Mouse (Mus musculus): ENCODE measurements around the gene Rnf216. TPM values are rescaled to one million over a fixed set of nuclear protein-coding genes. Genes with fewer than 3 reads are reported as not detected.
A peak's percentile ranks its signal among the peaks of the same experiment; 100 is the strongest.

Gene Rnf216
- polyA plus RNA-seq, 1 experiment from 2014 or later = 34.0 TPM

DNA sequence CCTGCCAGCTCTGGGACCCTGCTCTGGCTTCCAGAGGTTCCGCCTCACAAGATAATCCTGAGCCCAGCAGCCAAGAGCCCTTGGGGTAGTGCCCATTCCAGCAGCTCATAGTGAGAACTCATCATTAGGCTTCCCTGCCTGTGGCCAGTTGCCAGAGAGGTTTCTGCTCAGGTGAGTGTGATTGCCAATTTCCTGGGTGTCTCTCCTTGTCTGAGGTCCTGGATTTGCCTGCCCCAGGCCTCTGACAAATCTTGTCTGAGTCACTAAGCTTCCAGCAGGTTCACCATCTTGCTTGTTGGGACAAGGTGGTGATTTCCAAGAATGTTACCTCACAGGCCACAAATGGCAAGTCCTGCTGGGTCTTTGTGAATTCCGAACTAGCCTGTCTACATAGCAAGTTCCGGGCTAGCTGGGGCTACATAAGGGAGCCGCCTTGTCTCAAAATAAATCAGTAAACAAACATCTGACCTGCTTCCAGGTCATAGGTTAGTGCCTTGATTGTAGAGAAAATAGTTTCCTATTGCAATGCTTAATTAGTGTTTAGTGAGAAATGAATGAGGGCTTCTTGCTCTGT lies 12.1 kb upstream of the Rnf216 start:
- Histone ChIP-seq H3K9ac (ENCODE audit: low read depth, low read length) (no peak overlapping the region), H3K27me3 (replicated peaks; ENCODE audit: control insufficient read depth, insufficient read depth, low read length) (no peaks in the 10 kb centered on the region), H3K4me1 (ENCODE audit: control insufficient read depth, insufficient read depth, low read length) (no peaks in the 10 kb centered on the region), H3K4me2 (ENCODE audit: low read depth, low read length) (no peak overlapping the region), H3K4me3 (ENCODE audit: low read depth, low read length) (no peak overlapping the region), H3K27ac (replicated peaks; ENCODE audit: low read depth, low read length) (no peak overlapping the region), H3K36me3 (ENCODE audit: control insufficient read depth, insufficient read depth, low read length) (no peaks in the 10 kb centered on the region), H3K9me3 (ENCODE audit: control insufficient read depth, low read length) (peaks cover 14% of the 10 kb centered on the region)
- WGBS = 81% methylated on average over 4 of the region's 4 CpGs
- DNase-seq (ENCODE audit: low spot score) (no peak), ATAC-seq (ENCODE audit: low read depth) (no peak)

DNA sequence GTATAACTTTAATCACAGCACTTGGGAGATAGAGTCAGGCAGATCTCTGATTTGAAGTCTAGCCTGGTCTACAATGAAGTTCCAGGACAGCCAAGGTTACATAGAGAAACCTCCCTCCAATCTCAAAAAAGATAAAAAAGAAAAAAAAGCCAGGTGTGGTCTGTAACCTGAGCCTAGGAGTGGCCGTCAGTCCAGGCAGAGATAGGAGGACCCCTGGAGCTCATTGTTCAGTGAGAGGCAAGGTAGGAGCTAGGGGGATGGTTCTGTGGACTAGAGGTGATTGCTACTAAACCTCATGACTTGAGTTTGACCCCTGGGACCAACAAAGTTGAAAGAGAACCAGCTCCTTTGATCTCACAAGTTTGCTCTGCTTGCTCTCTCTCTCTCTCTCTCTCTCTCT lies 9.9 kb upstream of the Rnf216 start:
- Histone ChIP-seq H3K9me3 (ENCODE audit: control insufficient read depth, low read length) (no peaks in the 10 kb centered on the region), H3K4me1 (ENCODE audit: control insufficient read depth, insufficient read depth, low read length) (no peaks in the 10 kb centered on the region), H3K36me3 (ENCODE audit: control insufficient read depth, insufficient read depth, low read length) (no peaks in the 10 kb centered on the region), H3K27me3 (replicated peaks; ENCODE audit: control insufficient read depth, insufficient read depth, low read length) (no peaks in the 10 kb centered on the region), H3K4me2 (ENCODE audit: low read depth, low read length) (no peak overlapping the region), H3K9ac (ENCODE audit: low read depth, low read length) (no peak overlapping the region), H3K4me3 (ENCODE audit: low read depth, low read length) (no peak overlapping the region), H3K27ac (replicated peaks; ENCODE audit: low read depth, low read length) (no peak overlapping the region)
- no peak for ATAC-seq (ENCODE audit: low read depth)
- 0% methylated on average over 1 of the region's 1 CpGs for WGBS
- no peak for DNase-seq (ENCODE audit: low spot score)

DNA sequence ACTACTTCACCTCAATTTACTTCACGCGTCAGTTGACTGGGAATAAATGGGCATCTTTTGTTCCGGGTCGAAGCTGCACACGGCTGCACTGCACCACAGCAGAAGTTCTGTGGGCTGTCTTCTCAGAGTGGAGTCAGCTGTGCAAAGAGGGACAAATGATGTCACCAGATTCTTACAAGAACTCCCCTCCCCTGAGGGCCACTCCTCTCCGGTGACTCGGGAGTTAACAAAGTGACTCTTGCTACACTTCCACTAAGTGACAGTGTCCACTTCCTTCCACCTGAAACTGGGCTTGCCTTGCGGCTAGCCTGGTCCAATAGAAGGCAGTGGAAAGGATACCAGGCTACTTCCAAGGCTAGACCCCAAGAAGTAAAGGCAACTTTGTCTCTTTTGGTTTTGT lies 9.3 kb upstream of the Rnf216 start:
- WGBS = 73% methylated on average over 8 of the region's 8 CpGs
- Histone ChIP-seq H3K4me1 (ENCODE audit: control insufficient read depth, insufficient read depth, low read length) (no peaks in the 10 kb centered on the region), H3K9ac (ENCODE audit: low read depth, low read length) (no peak overlapping the region), H3K4me2 (ENCODE audit: low read depth, low read length) (no peak overlapping the region), H3K9me3 (ENCODE audit: control insufficient read depth, low read length) (no peaks in the 10 kb centered on the region), H3K36me3 (ENCODE audit: control insufficient read depth, insufficient read depth, low read length) (no peaks in the 10 kb centered on the region), H3K27me3 (replicated peaks; ENCODE audit: control insufficient read depth, insufficient read depth, low read length) (no peaks in the 10 kb centered on the region), H3K4me3 (ENCODE audit: low read depth, low read length) (no peak overlapping the region), H3K27ac (replicated peaks; ENCODE audit: low read depth, low read length) (no peak overlapping the region)
- ATAC-seq (ENCODE audit: low read depth) = no peak
- no peak for DNase-seq (ENCODE audit: low spot score)

DNA sequence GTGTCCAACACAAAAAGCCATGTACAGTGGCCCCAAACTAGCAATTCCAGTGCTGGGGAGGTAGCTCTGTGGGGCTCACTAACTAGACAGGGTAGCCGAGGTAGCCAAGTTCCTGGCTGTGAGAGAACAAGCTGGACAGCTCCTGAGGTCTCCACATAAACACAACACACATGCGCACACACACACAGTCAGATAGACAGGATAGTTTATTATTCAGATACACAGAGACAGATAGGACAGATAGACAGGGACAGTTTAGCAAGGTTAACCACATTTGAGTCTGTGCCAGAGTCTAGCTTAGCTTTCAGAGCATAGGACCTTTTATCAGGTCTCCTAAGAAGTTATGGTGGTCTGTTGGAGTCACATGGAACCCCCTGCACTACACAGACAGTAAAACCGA lies 6.0 kb downstream of the Rnf216 start:
- WGBS = 89% methylated on average over 3 of the region's 3 CpGs
- no peak overlapping the region for H3K4me3 ChIP-seq (ENCODE audit: low read depth, low read length)

DNA sequence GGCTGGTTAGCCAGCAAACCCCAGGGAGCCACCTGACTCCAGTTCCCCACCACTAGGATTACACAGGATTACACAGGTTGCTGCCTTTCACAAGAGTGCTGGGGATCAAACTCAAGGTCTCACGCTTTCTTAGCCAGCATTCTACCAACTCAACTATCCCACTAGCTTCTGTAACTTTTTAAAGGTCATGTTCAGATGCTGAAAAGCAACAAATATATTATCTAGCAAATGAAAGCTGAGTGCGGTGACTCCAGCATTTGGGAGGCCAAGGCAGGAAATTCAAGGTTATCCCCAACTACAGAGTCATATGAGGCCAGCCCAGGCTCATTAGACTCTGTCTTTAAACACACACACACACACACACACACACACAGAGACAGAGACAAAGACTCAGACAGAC lies 9.6 kb downstream of the Rnf216 start:
- 92% methylated on average over 2 of the region's 2 CpGs for WGBS
- Histone ChIP-seq H3K9ac (ENCODE audit: low read depth, low read length) (no peak overlapping the region), H3K27me3 (replicated peaks; ENCODE audit: control insufficient read depth, insufficient read depth, low read length) (no peaks in the 10 kb centered on the region), H3K4me3 (ENCODE audit: low read depth, low read length) (no peak overlapping the region), H3K4me2 (ENCODE audit: low read depth, low read length) (no peak overlapping the region), H3K27ac (replicated peaks; ENCODE audit: low read depth, low read length) (no peak overlapping the region), H3K36me3 (ENCODE audit: control insufficient read depth, insufficient read depth, low read length) (0 out of 2 replicates have a peak, but pooled peaks cover under 1% of the 10 kb centered on the region), H3K9me3 (ENCODE audit: control insufficient read depth, low read length) (no peaks in the 10 kb centered on the region), H3K4me1 (ENCODE audit: control insufficient read depth, insufficient read depth, low read length) (no peaks in the 10 kb centered on the region)
- no peak for DNase-seq (ENCODE audit: low spot score)
- ATAC-seq (ENCODE audit: low read depth) = no peak

More for the DNA sequence above, 6.0 kb downstream of the Rnf216 start:
- Histone ChIP-seq H3K9ac (ENCODE audit: low read depth, low read length) (no peak overlapping the region), H3K4me2 (ENCODE audit: low read depth, low read length) (no peak overlapping the region), H3K36me3 (ENCODE audit: control insufficient read depth, insufficient read depth, low read length) (0 out of 2 replicates have a peak, but pooled peaks cover 4% of the 10 kb centered on the region), H3K27ac (replicated peaks; ENCODE audit: low read depth, low read length) (no peak overlapping the region), H3K4me1 (ENCODE audit: control insufficient read depth, insufficient read depth, low read length) (no peaks in the 10 kb centered on the region; the same call in 1 of the 2 replicates), H3K9me3 (ENCODE audit: control insufficient read depth, low read length) (no peaks in the 10 kb centered on the region), H3K27me3 (replicated peaks; ENCODE audit: control insufficient read depth, insufficient read depth, low read length) (no peaks in the 10 kb centered on the region)
- ATAC-seq (ENCODE audit: low read depth) (no peak), DNase-seq (ENCODE audit: low spot score) (no peak)

DNA sequence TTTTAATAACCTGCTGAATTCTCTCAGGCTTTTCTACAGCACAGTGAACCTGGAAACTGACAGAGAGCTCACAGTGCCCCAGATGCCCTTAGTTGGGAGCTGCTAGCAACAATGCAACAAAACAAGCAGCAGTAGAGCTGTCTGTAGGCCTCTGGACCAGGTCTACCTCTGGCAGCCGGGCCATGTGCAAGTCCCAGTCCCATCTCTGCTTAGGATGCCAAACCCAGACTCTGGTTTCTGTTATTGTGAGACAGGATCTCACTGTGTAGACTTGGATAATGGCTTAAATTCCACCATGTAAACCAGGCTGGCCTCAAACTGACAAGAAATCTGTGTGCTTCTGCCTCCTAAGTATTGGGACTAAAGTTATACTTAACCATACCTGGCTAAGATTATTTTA lies 11.2 kb downstream of the Rnf216 start:
- ATAC-seq (ENCODE audit: low read depth) (no peak), DNase-seq (ENCODE audit: low spot score) (no peak)
- Histone ChIP-seq H3K9me3 (ENCODE audit: control insufficient read depth, low read length) (no peaks in the 10 kb centered on the region), H3K36me3 (ENCODE audit: control insufficient read depth, insufficient read depth, low read length) (0 out of 2 replicates have a peak, but pooled peaks cover 4% of the 10 kb centered on the region), H3K9ac (ENCODE audit: low read depth, low read length) (no peak overlapping the region), H3K27me3 (replicated peaks; ENCODE audit: control insufficient read depth, insufficient read depth, low read length) (no peaks in the 10 kb centered on the region), H3K4me2 (ENCODE audit: low read depth, low read length) (no peak overlapping the region), H3K4me3 (ENCODE audit: low read depth, low read length) (no peak overlapping the region), H3K4me1 (ENCODE audit: control insufficient read depth, insufficient read depth, low read length) (no peaks in the 10 kb centered on the region), H3K27ac (replicated peaks; ENCODE audit: low read depth, low read length) (no peak overlapping the region)
- 76% methylated on average over 1 of the region's 1 CpGs for WGBS

DNA sequence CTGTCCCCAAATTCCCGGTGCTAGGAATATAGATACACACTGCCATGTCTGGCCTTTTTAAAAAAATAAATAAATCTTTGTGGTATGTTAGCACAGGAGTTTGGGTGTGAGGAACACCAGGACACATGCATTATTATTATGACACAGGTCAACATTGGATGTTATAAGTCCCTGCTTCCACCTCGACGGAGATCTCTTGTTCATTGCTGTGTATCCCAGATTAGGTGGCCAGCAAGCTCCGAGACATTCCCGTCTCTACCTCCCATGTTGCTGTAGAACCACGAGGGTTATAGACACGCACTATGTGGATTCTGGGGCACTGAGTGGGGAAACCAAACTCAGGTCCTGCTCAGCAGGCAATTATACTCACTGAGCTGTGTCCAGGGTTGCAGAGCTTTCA lies 17.5 kb downstream of the Rnf216 start:
- ATAC-seq (ENCODE audit: low read depth) = no peak
- WGBS = 84% methylated on average over 7 of the region's 7 CpGs
- Histone ChIP-seq H3K9me3 (ENCODE audit: control insufficient read depth, low read length) (no peaks in the 10 kb centered on the region), H3K27ac (replicated peaks; ENCODE audit: low read depth, low read length) (no peak overlapping the region), H3K4me3 (ENCODE audit: low read depth, low read length) (no peak overlapping the region), H3K27me3 (replicated peaks; ENCODE audit: control insufficient read depth, insufficient read depth, low read length) (no peaks in the 10 kb centered on the region), H3K4me2 (ENCODE audit: low read depth, low read length) (no peak overlapping the region), H3K36me3 (ENCODE audit: control insufficient read depth, insufficient read depth, low read length) (peaks cover 42% of the 10 kb centered on the region), H3K4me1 (ENCODE audit: control insufficient read depth, insufficient read depth, low read length) (no peaks in the 10 kb centered on the region), H3K9ac (ENCODE audit: low read depth, low read length) (no peak overlapping the region)
- no peak for DNase-seq (ENCODE audit: low spot score)

DNA sequence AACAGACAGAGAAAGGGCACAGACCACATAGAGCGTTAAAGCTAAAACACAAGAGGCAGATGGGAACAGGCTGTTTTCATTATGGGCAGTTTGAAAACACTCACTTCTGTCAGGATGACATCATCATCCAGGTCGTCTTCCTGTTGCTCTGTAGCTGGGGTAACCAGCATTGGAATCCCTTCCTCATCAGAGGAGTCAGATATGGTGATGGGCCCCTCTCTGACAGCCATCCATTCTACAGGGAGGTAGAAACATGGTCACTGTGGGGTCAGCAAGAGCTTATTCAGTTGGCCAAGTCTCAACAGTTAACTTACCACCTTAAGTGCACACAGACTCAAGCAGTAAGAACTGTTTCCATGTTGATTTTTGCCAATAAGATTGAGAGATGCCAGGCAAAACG lies 19.9 kb downstream of the Rnf216 start:
- no peaks in the 10 kb centered on the region for H3K27me3 ChIP-seq (replicated peaks; ENCODE audit: control insufficient read depth, insufficient read depth, low read length)
- H3K9ac ChIP-seq (ENCODE audit: low read depth, low read length) = no peak overlapping the region
- WGBS = 60% methylated on average over 3 of the region's 3 CpGs
- H3K4me3 ChIP-seq (ENCODE audit: low read depth, low read length) = no peak overlapping the region
- no peak overlapping the region for H3K27ac ChIP-seq (replicated peaks; ENCODE audit: low read depth, low read length)
- no peaks in the 10 kb centered on the region for H3K4me1 ChIP-seq (ENCODE audit: control insufficient read depth, insufficient read depth, low read length)
- no peaks in the 10 kb centered on the region for H3K9me3 ChIP-seq (ENCODE audit: control insufficient read depth, low read length)
- H3K4me2 ChIP-seq (ENCODE audit: low read depth, low read length) = no peak overlapping the region
- peak; percentile 7 for DNase-seq (ENCODE audit: low spot score)
- no peak for ATAC-seq (ENCODE audit: low read depth)
- H3K36me3 ChIP-seq (ENCODE audit: control insufficient read depth, insufficient read depth, low read length) = peaks cover 62% of the 10 kb centered on the region

DNA sequence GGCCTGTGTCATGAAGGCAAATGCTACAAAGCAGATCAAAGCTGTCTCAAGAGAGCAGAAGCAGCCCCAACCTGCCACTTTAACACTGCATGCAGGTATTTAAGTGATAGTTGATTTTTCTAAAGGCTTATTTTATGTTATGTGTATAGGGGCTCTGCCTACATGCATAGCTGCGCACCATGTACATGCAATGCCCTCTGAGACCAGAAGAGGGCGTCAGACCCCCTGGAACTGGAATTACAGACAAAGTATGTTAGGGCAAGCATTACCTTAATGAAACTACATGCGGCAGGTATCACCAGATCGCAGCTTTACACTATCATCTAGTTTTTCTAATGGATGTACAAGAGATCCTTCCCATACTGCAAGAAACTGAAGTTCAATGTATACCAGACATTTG lies 27.9 kb downstream of the Rnf216 start:
- Histone ChIP-seq H3K27me3 (replicated peaks; ENCODE audit: control insufficient read depth, insufficient read depth, low read length) (no peaks in the 10 kb centered on the region), H3K36me3 (ENCODE audit: control insufficient read depth, insufficient read depth, low read length) (peaks cover 91% of the 10 kb centered on the region), H3K4me3 (ENCODE audit: low read depth, low read length) (no peak overlapping the region), H3K4me1 (ENCODE audit: control insufficient read depth, insufficient read depth, low read length) (no peaks in the 10 kb centered on the region), H3K9ac (ENCODE audit: low read depth, low read length) (no peak overlapping the region), H3K9me3 (ENCODE audit: control insufficient read depth, low read length) (no peaks in the 10 kb centered on the region), H3K4me2 (ENCODE audit: low read depth, low read length) (no peak overlapping the region), H3K27ac (replicated peaks; ENCODE audit: low read depth, low read length) (no peak overlapping the region)
- peak; percentile 5 for DNase-seq (ENCODE audit: low spot score)
- WGBS = 69% methylated on average over 4 of the region's 4 CpGs
- no peak for ATAC-seq (ENCODE audit: low read depth)

All from embryonic facial prominence, embryonic 14.5 days (tissue).